Mouse (Mus musculus) midbrain, embryonic 14.5 days (tissue): ENCODE measurements at regions not wholly inside any gene's neighbourhood (a gene's known extent, or its start where the extent isn't known, plus 50 kb on each side); places are given as distances from the start of the nearest gene placed in this dataset.
A peak's percentile ranks its signal among the peaks of the same experiment; 100 is the strongest.

ENCODE experiments used
- ATAC-seq: fragments of 200-750 bp; cut with Nextera tagmentation; 2 replicates; pipeline ENCODE4 v1.8.0; 2017; ENCODE audit warnings: moderate number of reproducible peaks, moderate library complexity; ENCODE audit not compliant: low FRiP score, low TSS enrichment
- DNase-seq: peaks from one replicate; pipeline ENCODE4 v3.0.0-alpha.2; 2015
- H3K27ac ChIP-seq: fragments of 300-500 bp; sonication (generic); replicated peaks from 2 replicates; pipeline ENCODE4 v1.5.1; 2014; ENCODE audit warnings: mild to moderate bottlenecking, low read depth, low read length, moderate library complexity
- H3K27me3 ChIP-seq: fragments of 300-500 bp; sonication (generic); 2 replicates; pipeline ENCODE4 v1.6.1; 2014; ENCODE audit warnings: low read length, control low read depth, mixed read lengths; ENCODE audit not compliant: control insufficient read depth, insufficient read depth
- H3K36me3 ChIP-seq: fragments of 300-500 bp; sonication (generic); 2 replicates; pipeline ENCODE4 v1.6.1; 2014; ENCODE audit warnings: low read length, control low read depth; ENCODE audit not compliant: control insufficient read depth, insufficient read depth
- H3K4me1 ChIP-seq: fragments of 300-500 bp; sonication (generic); 2 replicates; pipeline ENCODE4 v1.6.1; 2014; ENCODE audit warnings: mild to moderate bottlenecking, antibody characterized with exemption, low read length, control low read depth; ENCODE audit not compliant: control insufficient read depth, insufficient read depth
- H3K4me2 ChIP-seq: fragments of 300-500 bp; sonication (generic); 2 replicates; pipeline ENCODE4 v1.6.1; 2014; ENCODE audit warnings: mild to moderate bottlenecking, low read length, moderate library complexity
- H3K4me3 ChIP-seq: fragments of 300-500 bp; sonication (generic); replicated peaks from 2 replicates; pipeline ENCODE4 v1.5.1; 2014; ENCODE audit warnings: low read depth, low read length
- H3K9ac ChIP-seq: fragments of 300-500 bp; sonication (generic); replicated peaks from 2 replicates; pipeline ENCODE4 v1.6.1; 2014; ENCODE audit warnings: mild to moderate bottlenecking, low read length, moderate library complexity
- H3K9me3 ChIP-seq: fragments of 300-500 bp; sonication (generic); 2 replicates; pipeline ENCODE4 v1.6.1; 2016; ENCODE audit warnings: low read length, control low read depth, mixed read lengths; ENCODE audit not compliant: control insufficient read depth
- WGBS: fragments of 180-500 bp; shearing (Covaris S2); extraction: QIAGEN DNeasy Blood & Tissue Kit; methylation state at CpG from one replicate; pipeline ENCODE4 v1.1.7; 2014; 5-methylcytosine and 5-hydroxymethylcytosine counted together

DNA sequence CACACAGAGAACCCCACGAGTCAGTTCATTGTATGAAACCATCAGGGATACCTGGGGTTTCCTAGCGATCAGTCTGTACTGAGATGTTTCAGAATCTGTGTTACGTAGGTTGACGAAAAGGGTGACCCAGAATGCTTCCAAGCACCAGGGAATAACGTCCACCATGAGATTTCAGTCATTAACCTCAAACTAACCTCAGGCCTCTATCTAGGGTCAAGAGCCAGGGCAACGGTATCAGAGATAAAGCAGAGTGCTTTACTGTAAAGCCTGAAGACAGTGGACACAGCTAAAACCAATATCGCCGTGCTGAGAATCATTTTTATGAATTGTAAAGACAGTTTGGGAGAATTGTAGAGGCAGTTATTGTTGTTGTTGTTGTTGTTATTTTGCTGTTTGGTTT is 52.9 kb upstream of the Errfi1 start:
- Histone ChIP-seq H3K4me3 (no peak overlapping the region), H3K27ac (no peak overlapping the region), H3K27me3 (no peaks in the 10 kb centered on the region), H3K4me2 (no peak overlapping the region), H3K4me1 (no peaks in the 10 kb centered on the region), H3K36me3 (no peaks in the 10 kb centered on the region), H3K9ac (no peak overlapping the region), H3K9me3 (no peaks in the 10 kb centered on the region)
- ATAC-seq (no peak), DNase-seq (no peak)
- WGBS: 96% methylated on average over 8 of the region's 8 CpGs

DNA sequence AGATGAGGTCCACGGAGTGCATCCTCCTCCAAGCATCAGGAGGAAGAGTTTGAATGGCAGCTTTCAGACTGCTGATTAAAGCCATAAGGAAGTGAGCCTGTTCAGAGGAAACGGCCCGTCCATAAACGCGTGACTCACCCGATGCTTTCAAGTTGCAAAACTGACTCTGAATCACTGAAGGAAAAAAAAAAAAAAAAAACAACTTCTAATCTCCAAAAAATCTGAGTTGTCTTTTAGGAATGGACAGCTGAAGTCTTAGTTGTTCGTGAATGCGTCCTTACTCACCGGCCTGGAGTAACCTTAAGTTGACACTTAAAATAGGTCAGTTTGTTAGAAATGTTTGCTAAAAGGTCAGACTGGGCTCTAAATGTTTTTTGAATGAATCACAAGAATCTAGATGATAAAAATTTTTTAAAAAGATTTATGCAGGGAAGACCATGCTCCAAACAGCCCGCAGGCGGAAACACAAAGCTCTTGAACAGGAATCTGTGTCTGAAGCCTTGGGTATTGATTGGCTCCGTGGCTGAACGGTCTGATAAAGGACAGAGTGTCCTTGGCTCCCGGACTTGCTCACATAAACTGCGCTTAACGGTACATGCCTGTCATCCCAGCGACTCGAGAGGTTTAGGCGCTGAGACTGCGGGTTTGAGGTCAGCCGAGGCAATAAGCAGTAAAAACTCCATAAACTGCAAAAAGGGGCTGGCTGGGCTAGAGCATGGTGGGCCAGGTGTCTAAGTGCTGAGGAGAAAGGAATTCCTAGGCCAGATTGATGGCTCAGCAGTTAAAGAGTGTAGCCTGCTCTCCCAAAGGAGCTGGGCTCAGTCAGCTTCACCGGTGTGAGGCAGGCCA is 53.9 kb upstream of the Errfi1 start:
- no peak overlapping the region for H3K27ac ChIP-seq
- H3K36me3 ChIP-seq: no peaks in the 10 kb centered on the region
- H3K4me2 ChIP-seq: no peak overlapping the region
- no peaks in the 10 kb centered on the region for H3K9me3 ChIP-seq
- H3K4me1 ChIP-seq: peaks cover 6% of the 10 kb centered on the region
- DNase-seq (no peak), ATAC-seq (no peak)
- H3K27me3 ChIP-seq: no peaks in the 10 kb centered on the region
- no peak overlapping the region for H3K9ac ChIP-seq
- 74% methylated on average over 22 of the region's 22 CpGs for WGBS
- no peak overlapping the region for H3K4me3 ChIP-seq

DNA sequence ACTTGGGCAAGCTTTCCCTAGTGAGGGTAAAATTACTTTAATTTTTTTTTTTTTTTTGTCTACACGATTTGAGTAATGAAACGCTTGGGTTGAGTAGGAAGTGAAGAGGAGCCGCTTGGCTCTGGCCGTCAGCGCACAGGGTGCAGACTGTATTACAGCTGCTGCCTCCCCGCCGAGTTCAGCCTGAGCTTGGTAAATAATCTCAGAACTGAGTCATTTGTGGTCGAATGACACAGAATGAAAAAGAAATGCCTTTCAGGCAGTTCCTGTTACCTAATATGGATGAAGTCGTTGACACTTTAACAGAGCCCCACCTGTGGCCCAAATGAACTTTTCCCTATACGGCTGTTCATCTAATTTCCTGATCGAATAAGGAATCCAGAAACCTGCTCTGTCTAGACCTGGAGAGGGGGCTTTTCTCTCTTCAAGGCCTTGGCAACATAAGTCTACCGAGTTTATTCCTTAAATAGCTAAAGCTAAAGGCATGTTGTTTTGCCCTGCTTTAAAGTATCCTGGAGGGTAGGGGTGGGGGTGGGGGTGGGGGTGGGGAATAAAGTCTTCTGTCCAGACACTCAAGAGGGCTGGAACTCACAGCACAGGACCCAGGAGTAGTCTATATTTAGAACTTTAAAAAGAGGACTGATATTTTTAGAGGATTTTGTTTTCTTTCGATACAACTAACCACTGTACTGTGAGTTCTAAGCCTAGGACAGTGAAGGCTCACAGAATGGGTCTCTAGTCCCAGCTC is 54.8 kb upstream of the Errfi1 start:
- no peak overlapping the region for H3K4me2 ChIP-seq
- peaks cover 14% of the 10 kb centered on the region for H3K4me1 ChIP-seq
- 57% methylated on average over 13 of the region's 13 CpGs for WGBS
- H3K4me3 ChIP-seq: no peak overlapping the region
- H3K36me3 ChIP-seq: no peaks in the 10 kb centered on the region
- H3K27ac ChIP-seq: no peak overlapping the region
- no peak for DNase-seq
- ATAC-seq: no peak
- H3K9ac ChIP-seq: no peak overlapping the region
- H3K9me3 ChIP-seq: no peaks in the 10 kb centered on the region
- no peaks in the 10 kb centered on the region for H3K27me3 ChIP-seq

DNA sequence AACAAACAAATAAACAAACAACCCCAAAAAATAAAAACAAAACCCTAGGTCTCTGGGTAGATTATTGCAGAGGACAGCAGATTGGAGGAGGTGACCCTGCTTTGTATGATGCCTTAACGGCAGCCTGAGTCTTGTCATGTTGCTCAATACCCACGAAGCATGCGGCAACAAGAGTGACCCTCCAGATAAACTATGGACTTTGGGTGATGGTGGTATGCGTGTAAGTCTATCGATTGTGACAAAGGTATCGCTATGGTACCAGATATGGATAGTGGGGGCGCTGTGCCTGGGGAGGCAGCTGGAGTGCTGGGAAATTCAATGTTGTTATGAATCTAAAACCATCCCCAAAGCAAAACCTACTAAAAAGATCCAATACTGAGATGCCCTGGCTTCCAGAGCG is 55.4 kb upstream of the Errfi1 start:
- no peak overlapping the region for H3K9ac ChIP-seq
- H3K4me2 ChIP-seq: no peak overlapping the region
- H3K4me1 ChIP-seq: peaks cover 15% of the 10 kb centered on the region
- no peaks in the 10 kb centered on the region for H3K27me3 ChIP-seq
- no peak overlapping the region for H3K4me3 ChIP-seq
- no peak for ATAC-seq
- no peak overlapping the region for H3K27ac ChIP-seq
- 91% methylated on average over 8 of the region's 8 CpGs for WGBS
- DNase-seq: no peak
- H3K36me3 ChIP-seq: no peaks in the 10 kb centered on the region
- no peaks in the 10 kb centered on the region for H3K9me3 ChIP-seq

DNA sequence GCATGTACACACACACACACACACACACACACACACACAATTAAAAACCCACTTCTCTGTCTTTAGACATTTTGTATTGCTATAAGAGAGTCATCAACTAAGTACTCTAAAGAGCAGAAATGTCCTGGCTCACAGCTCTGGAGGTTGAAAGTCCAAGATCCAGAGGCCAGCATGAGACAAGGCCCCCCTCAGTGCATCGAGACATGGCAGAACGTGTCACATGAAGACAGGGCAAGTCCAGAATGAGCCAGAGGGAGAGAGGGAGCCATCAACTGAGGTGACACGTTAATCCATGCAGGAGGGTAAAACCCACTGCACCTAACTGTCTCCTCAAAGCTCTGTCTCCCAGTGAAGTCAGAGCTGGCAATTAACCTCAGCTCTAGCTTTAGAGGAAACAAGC is 56.7 kb upstream of the Errfi1 start:
- DNase-seq: no peak
- 80% methylated on average over 3 of the region's 3 CpGs for WGBS

DNA sequence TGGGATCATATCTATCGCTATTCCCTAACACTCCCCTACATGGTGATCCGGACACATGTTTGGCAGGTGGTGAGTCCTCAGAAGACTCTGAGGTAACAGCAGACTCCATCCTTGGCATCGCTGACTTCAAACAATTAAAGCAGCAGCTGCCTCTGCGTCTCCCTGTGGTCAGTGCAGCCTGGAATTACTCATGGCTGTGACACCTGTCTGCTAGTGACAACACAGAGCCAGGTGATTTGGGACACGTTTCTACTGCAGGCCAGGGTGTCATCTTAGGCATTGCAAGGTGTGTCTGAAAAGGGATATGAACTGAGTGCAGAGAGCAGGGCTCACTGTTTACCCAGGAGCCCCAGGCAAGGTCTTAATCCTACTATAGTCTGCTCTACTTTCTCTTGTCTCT is 58.8 kb upstream of the Errfi1 start:
- H3K27ac ChIP-seq: peak overlapping the region; percentile 72
- H3K36me3 ChIP-seq: no peaks in the 10 kb centered on the region
- 43% methylated on average over 5 of the region's 5 CpGs for WGBS
- H3K4me1 ChIP-seq: peaks cover 15% of the 10 kb centered on the region
- DNase-seq (peak; percentile 29), ATAC-seq (no peak)
- peak overlapping the region; percentile 30; the same call in 1 of the 2 replicates for H3K9ac ChIP-seq
- H3K9me3 ChIP-seq: no peaks in the 10 kb centered on the region
- no peak overlapping the region for H3K4me3 ChIP-seq
- no peaks in the 10 kb centered on the region for H3K27me3 ChIP-seq
- no peak overlapping the region for H3K4me2 ChIP-seq

More for the DNA sequence above, 56.7 kb upstream of the Errfi1 start:
- Histone ChIP-seq H3K27ac (no peak overlapping the region), H3K9ac (no peak overlapping the region), H3K27me3 (no peaks in the 10 kb centered on the region), H3K4me3 (no peak overlapping the region), H3K36me3 (no peaks in the 10 kb centered on the region), H3K4me1 (peaks cover 15% of the 10 kb centered on the region), H3K4me2 (no peak overlapping the region), H3K9me3 (no peaks in the 10 kb centered on the region)
- no peak for ATAC-seq

DNA sequence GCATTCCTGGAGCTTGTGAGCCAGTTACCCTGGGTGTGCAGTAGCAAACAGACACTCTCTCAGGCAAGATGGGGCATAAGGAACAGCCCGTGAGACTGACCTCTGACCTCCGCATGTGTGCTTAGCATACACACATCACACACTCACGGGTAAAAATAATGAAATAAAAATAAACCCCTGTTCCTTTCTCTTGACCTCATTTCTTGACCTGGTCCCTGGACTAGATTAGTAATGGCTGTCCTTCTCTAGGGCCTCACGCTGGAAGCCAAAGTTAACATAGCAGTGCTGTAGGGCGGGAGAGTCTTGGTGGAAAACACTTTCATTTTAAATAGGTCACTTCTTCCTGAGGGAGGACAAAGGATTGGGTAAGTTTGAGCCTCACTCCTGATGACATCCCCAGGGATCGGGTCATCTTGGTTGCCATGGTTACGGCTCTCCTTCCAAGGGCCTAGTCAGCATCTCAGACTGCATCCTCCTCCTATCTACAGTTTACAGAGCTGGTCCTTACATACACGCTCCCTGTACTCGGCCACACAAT is 59.4 kb upstream of the Errfi1 start:
- no peak overlapping the region for H3K4me2 ChIP-seq
- 28% methylated on average over 9 of the region's 9 CpGs for WGBS
- H3K4me1 ChIP-seq: peaks cover 15% of the 10 kb centered on the region
- H3K9me3 ChIP-seq: no peaks in the 10 kb centered on the region
- no peaks in the 10 kb centered on the region for H3K27me3 ChIP-seq
- peak overlapping the region; percentile 72 for H3K27ac ChIP-seq
- no peaks in the 10 kb centered on the region for H3K36me3 ChIP-seq
- peak overlapping the region; percentile 30; the same call in 1 of the 2 replicates for H3K9ac ChIP-seq
- DNase-seq: peak; percentile 82
- no peak overlapping the region for H3K4me3 ChIP-seq
- ATAC-seq: no peak; the same call in 1 of the 2 replicates

DNA sequence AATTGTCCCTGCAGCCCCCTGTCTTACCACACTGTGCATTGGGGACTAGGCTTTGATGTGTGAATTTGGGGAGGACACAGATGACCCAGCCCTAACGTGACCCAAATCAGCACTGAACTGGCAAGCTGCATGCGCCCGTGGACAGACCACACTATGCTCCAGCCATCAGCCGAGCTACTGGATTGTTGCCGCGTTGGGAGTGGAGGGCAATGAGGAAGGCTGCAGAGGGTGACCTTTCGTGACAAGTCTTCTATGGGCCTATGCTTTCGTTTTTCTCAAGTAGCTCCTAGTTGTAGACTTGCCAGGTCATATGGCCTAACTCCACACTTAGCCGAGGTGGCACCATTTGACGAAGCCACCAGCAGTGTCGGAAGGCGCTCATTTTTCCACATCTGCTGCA is 60.6 kb upstream of the Errfi1 start:
- no peak for ATAC-seq

More for the DNA sequence above, 60.6 kb upstream of the Errfi1 start:
- Histone ChIP-seq H3K4me1 (peaks cover 15% of the 10 kb centered on the region), H3K9ac (no peak overlapping the region), H3K9me3 (no peaks in the 10 kb centered on the region), H3K4me3 (no peak overlapping the region), H3K4me2 (no peak overlapping the region), H3K27ac (no peak overlapping the region), H3K27me3 (no peaks in the 10 kb centered on the region), H3K36me3 (no peaks in the 10 kb centered on the region)
- no peak for DNase-seq
- WGBS: 94% methylated on average over 12 of the region's 12 CpGs
